Mouse (Mus musculus) myocyte (in vitro differentiated cells): ENCODE data around the gene D17H6S53E.

Experiments used
- CEBPB ChIP-seq: IDR thresholded peaks from 2 replicates; pipeline ENCODE4 v1.6.1; 2011; ENCODE audit warnings: mild to moderate bottlenecking, moderate library complexity; ENCODE audit not compliant: poor library complexity, insufficient read depth, severe bottlenecking
- MYOG ChIP-seq, 3 experiments: IDR thresholded peaks; one replicate each; pipeline ENCODE4 v1.6.1; 2011; ENCODE audit warnings: control low read depth in 2 of 3, low read depth in 2 of 3, mild to moderate bottlenecking in 2 of 3; ENCODE audit not compliant: insufficient read length in 2 of 3, control insufficient read depth in 1 of 3, insufficient read depth in 1 of 3
- POLR2A ChIP-seq: IDR thresholded peaks from one replicate; pipeline ENCODE4 v1.6.1; 2011; ENCODE audit warnings: low read depth, mild to moderate bottlenecking, control low read depth, moderate library complexity; ENCODE audit not compliant: insufficient read length
- POLR2AphosphoS2 ChIP-seq: IDR thresholded peaks from one replicate; pipeline ENCODE4 v1.6.1; 2011; ENCODE audit warnings: low read depth, control low read depth; ENCODE audit not compliant: insufficient read length
- TCF12 ChIP-seq: IDR thresholded peaks from one replicate; pipeline ENCODE4 v1.6.1; 2011; ENCODE audit warnings: mild to moderate bottlenecking, control low read depth; ENCODE audit not compliant: poor library complexity, insufficient read depth, severe bottlenecking
- USF1 ChIP-seq: IDR thresholded peaks from one replicate; pipeline ENCODE4 v1.6.1; 2011; ENCODE audit warnings: low read depth, mild to moderate bottlenecking, control low read depth, moderate library complexity

GRCm38 (mm10) chr17:35121871-35122303 is 4.3 kb upstream of the D17H6S53E start, which contains the start of gene Csnk2b:
- TF ChIP-seq POLR2A (no peak), MYOG (IDR thresholded peaks at IDR 0.05; ENCODE audit: control insufficient read depth in 1 of 3, insufficient read depth in 1 of 3, insufficient read length in 2 of 3, low read depth in 2 of 3) (no peak), CEBPB (no peak), POLR2AphosphoS2 (no peak), TCF12 (no peak), USF1 (no peak)
